Mouse (Mus musculus) liver, postnatal 0 days (tissue): ENCODE data around the gene Blzf1. TPM values are rescaled to one million over a fixed set of nuclear protein-coding genes. Genes with fewer than 3 reads are reported as not detected.

Source experiments
- ATAC-seq: fragments of 200-750 bp; cut with Nextera tagmentation; 2 replicates; pipeline ENCODE4 v1.8.0; 2017; ENCODE audit warnings: mild to moderate bottlenecking, moderate library complexity
- DNase-seq: peaks from one replicate; pipeline ENCODE4 v3.0.0-alpha.2; 2016
- H3K27ac ChIP-seq: fragments of 300-500 bp; sonication (generic); 2 replicates; pipeline ENCODE4 v1.5.1; 2014; ENCODE audit warnings: antibody characterized with exemption, moderate library complexity, mild to moderate bottlenecking, low read depth
- H3K27me3 ChIP-seq: fragments of 300-500 bp; sonication (generic); 2 replicates; pipeline ENCODE4 v1.6.1; 2014; ENCODE audit warnings: low read length, control low read depth, mixed read lengths; ENCODE audit not compliant: insufficient read depth
- H3K36me3 ChIP-seq: fragments of 300-500 bp; sonication (generic); replicated peaks from 2 replicates; pipeline ENCODE4 v1.6.1; 2014; ENCODE audit warnings: mild to moderate bottlenecking, control low read depth, low read length, moderate library complexity, mixed read lengths; ENCODE audit not compliant: insufficient read depth
- H3K4me1 ChIP-seq: fragments of 300-500 bp; sonication (generic); 2 replicates; pipeline ENCODE4 v1.6.1; 2014; ENCODE audit warnings: antibody characterized with exemption, mild to moderate bottlenecking, control low read depth; ENCODE audit not compliant: insufficient read depth
- H3K4me2 ChIP-seq: fragments of 300-500 bp; sonication (generic); 2 replicates; pipeline ENCODE4 v1.6.1; 2014; ENCODE audit warnings: low read depth, mild to moderate bottlenecking, low read length, moderate library complexity, mixed read lengths
- H3K4me3 ChIP-seq: fragments of 300-500 bp; sonication (generic); 2 replicates; pipeline ENCODE4 v1.5.1; 2014; ENCODE audit warnings: low read depth, low read length
- H3K9ac ChIP-seq: fragments of 300-500 bp; sonication (generic); replicated peaks from 2 replicates; pipeline ENCODE4 v1.6.1; 2014; ENCODE audit warnings: mild to moderate bottlenecking, moderate library complexity
- H3K9me3 ChIP-seq: fragments of 300-500 bp; sonication (generic); 2 replicates; pipeline ENCODE4 v1.6.1; 2016; ENCODE audit warnings: mild to moderate bottlenecking, control low read depth, low read length, mixed read lengths
- CTCF ChIP-seq: sonication (generic); IDR thresholded peaks from 2 replicates; pipeline ENCODE4 v1.5.1; 2016; ENCODE audit warnings: antibody characterized with exemption, low read depth
- EP300 ChIP-seq: IDR thresholded peaks from 2 replicates; pipeline ENCODE4 v1.6.1; 2016; ENCODE audit warnings: antibody characterized with exemption, low read depth, mild to moderate bottlenecking
- WGBS: fragments of 180-500 bp; shearing (Covaris S2); extraction: QIAGEN DNeasy Blood & Tissue Kit; methylation state at CpG from one replicate; pipeline ENCODE4 v1.1.7; 2014; ENCODE audit not compliant: insufficient replicate concordance; 5-methylcytosine and 5-hydroxymethylcytosine counted together
- polyA plus RNA-seq: library from polyadenylated mRNA; unstranded; fragments of >200 nt; fragmentation: Nextera tagmentation; extraction: Ambion mirVana; gene quantifications from 2 replicates; pipeline ENCODE4 v1.2.1, GENCODE M21; 2015

Blzf1 gene
- polyA plus RNA-seq, 1 experiment from 2014 or later = 9.7 TPM

DNA sequence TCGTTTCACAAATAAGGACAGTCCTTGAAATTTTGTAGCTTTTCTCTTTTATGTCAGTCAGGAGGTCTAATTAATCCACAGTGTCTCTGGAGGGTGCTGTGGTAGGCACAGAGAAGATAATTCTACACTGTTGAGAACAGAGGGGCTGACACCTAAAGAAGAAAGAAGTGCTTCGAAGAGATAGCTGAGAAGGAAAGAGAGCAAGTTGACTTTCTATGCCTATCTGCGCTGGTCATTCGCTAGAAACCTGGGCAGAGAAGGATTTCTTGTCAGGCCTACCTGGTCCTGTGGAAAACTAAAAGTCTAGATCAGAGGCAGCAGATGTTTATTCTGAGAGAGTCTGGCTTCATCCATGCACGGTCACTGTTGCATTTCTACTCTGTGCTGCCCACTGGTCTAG, 6.8 kb upstream of the Blzf1 start:
- WGBS = 84% methylated on average over 5 of the region's 5 CpGs
- ATAC-seq (no peak), DNase-seq (no peak)
- H3K9me3 ChIP-seq = no peaks in the 10 kb centered on the region
- no peak overlapping the region for H3K4me2 ChIP-seq
- no peak for TF ChIP-seq EP300
- TF ChIP-seq CTCF = no peak
- H3K36me3 ChIP-seq = peaks cover 3% of the 10 kb centered on the region; the same call in 1 of the 2 replicates
- H3K9ac ChIP-seq = no peak overlapping the region
- no peaks in the 10 kb centered on the region for H3K27me3 ChIP-seq
- no peak overlapping the region for H3K27ac ChIP-seq
- no peak overlapping the region for H3K4me3 ChIP-seq
- H3K4me1 ChIP-seq = peaks cover 3% of the 10 kb centered on the region; the same call in 1 of the 2 replicates

DNA sequence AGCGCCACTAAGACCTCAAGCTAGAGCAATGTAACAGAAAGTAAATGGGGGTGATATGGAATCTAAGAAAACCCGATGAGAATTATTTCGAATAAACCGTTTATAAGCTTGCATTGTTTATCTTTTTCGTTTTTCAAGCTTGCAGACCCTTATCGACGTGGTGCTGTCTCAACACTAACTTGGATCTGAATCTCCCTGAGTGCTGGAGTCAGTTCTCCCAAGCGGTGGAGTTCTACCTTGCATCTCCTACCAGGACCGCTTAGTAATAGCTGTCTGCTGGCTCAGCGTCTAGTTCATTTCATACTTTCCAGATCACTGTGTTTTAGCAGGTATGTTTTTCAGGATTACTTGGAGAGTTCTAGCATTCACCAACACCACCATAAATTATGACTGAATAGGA, 633 bp upstream of the Blzf1 start:
- Histone ChIP-seq H3K27ac (no peak overlapping the region), H3K4me1 (peaks cover 12% of the 10 kb centered on the region), H3K4me2 (peak overlapping the region; percentile 74), H3K9me3 (no peaks in the 10 kb centered on the region), H3K36me3 (peaks cover 3% of the 10 kb centered on the region; the same call in 1 of the 2 replicates), H3K4me3 (peak overlapping the region; percentile 72), H3K27me3 (no peaks in the 10 kb centered on the region), H3K9ac (peak overlapping the region; percentile 52)
- no peak for TF ChIP-seq CTCF
- DNase-seq (no peak), ATAC-seq (no peak)
- WGBS = 13% methylated on average over 10 of the region's 10 CpGs

DNA sequence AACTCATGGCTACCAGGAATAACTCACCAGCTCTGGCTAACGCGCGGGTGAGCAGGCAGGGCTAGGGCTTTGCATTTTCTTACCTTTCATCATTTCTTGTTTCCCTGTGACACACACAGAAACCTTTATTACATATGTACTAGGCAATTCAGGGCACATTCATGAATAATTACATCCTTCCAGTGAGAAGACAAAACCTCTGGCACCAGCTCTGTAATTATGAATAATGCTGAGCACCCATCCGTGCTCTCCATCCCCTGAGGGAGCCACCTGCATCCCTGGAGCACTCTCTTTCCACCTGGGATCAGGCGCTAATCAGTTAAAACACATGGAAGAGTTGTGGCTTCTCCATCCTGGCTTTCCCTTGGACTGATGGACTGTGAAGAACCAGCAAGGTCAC, 3.5 kb downstream of the Blzf1 start, which contains the start of gene Nme7:
Gene Nme7, plus strand, starts transcription at position 301 of the 400 bp plus-strand sequence.
- WGBS = 86% methylated on average over 5 of the region's 5 CpGs
- DNase-seq = no peak
- Histone ChIP-seq H3K4me1 (peaks cover 12% of the 10 kb centered on the region), H3K27me3 (no peaks in the 10 kb centered on the region), H3K4me3 (no peak within 1 kb of the TSS), H3K4me2 (no peak within 1 kb of the TSS), H3K36me3 (peaks cover 24% of the 10 kb centered on the region), H3K9me3 (no peaks in the 10 kb centered on the region), H3K27ac (no peak within 1 kb of the TSS), H3K9ac (no peak within 1 kb of the TSS)
- TF ChIP-seq EP300 = no peak
- TF ChIP-seq CTCF = no peak
- ATAC-seq = no peak

DNA sequence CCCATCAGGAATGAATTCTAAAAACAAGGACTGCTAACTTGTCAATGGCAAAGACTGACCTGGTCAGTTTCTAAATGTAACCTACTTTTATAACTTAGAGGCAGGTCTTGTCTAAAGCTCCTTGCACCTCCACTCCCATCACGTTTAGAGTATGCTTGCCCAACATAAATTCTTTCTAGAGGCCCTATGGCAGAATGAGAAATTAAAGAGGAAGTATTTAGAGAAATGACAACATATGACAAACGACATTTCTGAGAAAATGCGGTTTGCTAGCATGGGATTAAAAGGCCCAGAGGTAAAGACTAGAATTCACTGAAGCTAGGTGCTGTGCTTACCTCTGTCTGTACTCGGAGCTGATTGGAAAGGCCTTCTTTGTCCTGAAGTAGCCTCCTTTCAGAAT, 5.3 kb downstream of the Blzf1 start:
- Histone ChIP-seq H3K36me3 (peaks cover 40% of the 10 kb centered on the region), H3K4me3 (no peak overlapping the region), H3K27ac (no peak overlapping the region), H3K4me2 (no peak overlapping the region), H3K27me3 (no peaks in the 10 kb centered on the region), H3K4me1 (peaks cover 5% of the 10 kb centered on the region), H3K9ac (no peak overlapping the region), H3K9me3 (no peaks in the 10 kb centered on the region)
- TF ChIP-seq CTCF (no peak), EP300 (no peak)
- whole genome bisulfite sequencing = 53% methylated on average over 4 of the region's 4 CpGs
- no peak for ATAC-seq
- DNase-seq = no peak

DNA sequence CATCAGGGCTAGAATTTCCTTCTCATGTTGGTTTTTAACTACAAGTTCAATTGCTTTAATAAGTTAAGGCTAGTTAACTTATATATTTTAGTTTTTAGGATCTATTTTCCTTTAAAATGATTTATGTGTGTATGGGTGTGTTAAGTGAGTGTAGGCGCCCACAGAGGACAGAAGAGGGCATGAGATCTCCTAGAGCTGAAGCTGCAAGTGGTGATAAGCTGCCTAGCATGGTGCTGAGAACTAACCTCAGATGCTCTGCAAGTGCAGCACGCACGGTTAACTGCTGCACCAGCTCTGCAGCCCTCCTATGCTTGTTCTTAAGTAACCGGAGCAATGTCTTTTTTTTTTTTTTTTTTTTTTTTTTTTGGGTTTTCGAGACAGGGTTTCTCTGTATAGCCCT, 10.8 kb downstream of the Blzf1 start:
- H3K36me3 ChIP-seq = peaks cover 52% of the 10 kb centered on the region
- TF ChIP-seq CTCF (no peak), EP300 (no peak)
- H3K9ac ChIP-seq = no peak overlapping the region
- WGBS = 86% methylated on average over 4 of the region's 5 CpGs
- no peak overlapping the region for H3K27ac ChIP-seq
- DNase-seq (no peak), ATAC-seq (no peak)
- no peak overlapping the region for H3K4me2 ChIP-seq
- no peaks in the 10 kb centered on the region for H3K9me3 ChIP-seq
- H3K4me3 ChIP-seq = no peak overlapping the region
- H3K4me1 ChIP-seq = no peaks in the 10 kb centered on the region
- H3K27me3 ChIP-seq = no peaks in the 10 kb centered on the region

DNA sequence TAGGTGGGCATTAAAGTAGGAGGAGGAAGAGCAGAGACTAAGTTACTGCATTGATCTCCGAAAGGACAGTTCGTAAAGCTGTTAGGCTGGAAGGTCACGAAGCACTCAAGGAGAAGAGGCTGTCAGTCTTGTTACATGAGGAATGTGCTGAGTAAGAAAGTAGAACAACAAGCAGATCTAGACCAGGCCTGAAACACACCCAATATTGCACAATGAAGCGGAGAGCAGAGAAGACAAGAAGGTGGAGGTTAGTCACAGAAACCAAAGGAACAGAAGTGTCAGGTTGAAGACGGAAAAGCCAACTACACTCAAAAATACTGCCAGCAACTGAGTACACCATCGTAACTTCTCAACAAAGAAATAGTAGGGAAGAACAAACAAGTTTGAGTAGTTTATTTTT, 13.2 kb downstream of the Blzf1 start:
- 82% methylated on average over 6 of the region's 6 CpGs for WGBS
- H3K36me3 ChIP-seq = peaks cover 48% of the 10 kb centered on the region

DNA sequence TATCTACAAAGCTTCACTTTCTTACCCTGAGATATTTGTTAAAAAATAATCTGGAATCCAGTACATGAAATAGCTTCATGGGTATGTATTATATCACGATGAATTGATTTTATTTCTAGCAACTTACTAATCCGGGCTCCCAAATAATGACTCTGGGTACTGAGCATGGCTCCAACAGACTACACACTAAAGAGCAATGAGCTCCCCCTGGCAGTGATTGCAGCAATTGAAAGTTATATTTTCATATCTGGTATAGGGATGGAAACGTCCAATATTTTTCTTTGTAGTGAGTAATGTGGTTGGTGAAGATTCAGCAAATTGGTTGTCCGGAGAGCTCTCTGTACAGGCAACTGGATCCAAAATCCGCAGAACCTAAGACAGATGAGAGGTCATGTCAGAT, 15.2 kb downstream of the Blzf1 start:
- H3K9me3 ChIP-seq = no peaks in the 10 kb centered on the region
- no peaks in the 10 kb centered on the region for H3K27me3 ChIP-seq
- no peak overlapping the region for H3K27ac ChIP-seq
- no peak overlapping the region for H3K4me2 ChIP-seq
- H3K9ac ChIP-seq = no peak overlapping the region
- DNase-seq = no peak
- H3K36me3 ChIP-seq = peaks cover 29% of the 10 kb centered on the region
- WGBS = 81% methylated on average over 5 of the region's 5 CpGs
- H3K4me1 ChIP-seq = no peaks in the 10 kb centered on the region
- ATAC-seq = no peak
- TF ChIP-seq EP300 (no peak), CTCF (peak; percentile 19; the same call in 1 of the 2 replicates)
- no peak overlapping the region for H3K4me3 ChIP-seq

More for the DNA sequence above, 13.2 kb downstream of the Blzf1 start:
- TF ChIP-seq CTCF (no peak), EP300 (no peak)
- DNase-seq (no peak), ATAC-seq (no peak)
- H3K4me2 ChIP-seq = no peak overlapping the region
- no peak overlapping the region for H3K27ac ChIP-seq
- no peak overlapping the region for H3K4me3 ChIP-seq
- no peaks in the 10 kb centered on the region for H3K27me3 ChIP-seq
- no peak overlapping the region for H3K9ac ChIP-seq
- no peaks in the 10 kb centered on the region for H3K4me1 ChIP-seq
- no peaks in the 10 kb centered on the region for H3K9me3 ChIP-seq
